Mouse (Mus musculus) liver, postnatal 0 days (tissue): ENCODE measurements around the gene Elmo3. TPM values are rescaled to one million over a fixed set of nuclear protein-coding genes. Genes with fewer than 3 reads are reported as not detected.
"Not testable (repeated sequence)": the region's sequence is repeated elsewhere in the genome, so short reads cannot be mapped to it uniquely, and the experiment has no call there.

Experiments
- ATAC-seq: fragments of 200-750 bp; cut with Nextera tagmentation; 2 replicates; pipeline ENCODE4 v1.8.0; 2017; ENCODE audit warnings: mild to moderate bottlenecking, moderate library complexity
- DNase-seq: peaks from one replicate; pipeline ENCODE4 v3.0.0-alpha.2; 2016
- H3K27ac ChIP-seq: fragments of 300-500 bp; sonication (generic); 2 replicates; pipeline ENCODE4 v1.5.1; 2014; ENCODE audit warnings: antibody characterized with exemption, moderate library complexity, mild to moderate bottlenecking, low read depth
- H3K27me3 ChIP-seq: fragments of 300-500 bp; sonication (generic); 2 replicates; pipeline ENCODE4 v1.6.1; 2014; ENCODE audit warnings: low read length, control low read depth, mixed read lengths; ENCODE audit not compliant: insufficient read depth
- H3K36me3 ChIP-seq: fragments of 300-500 bp; sonication (generic); replicated peaks from 2 replicates; pipeline ENCODE4 v1.6.1; 2014; ENCODE audit warnings: mild to moderate bottlenecking, control low read depth, low read length, moderate library complexity, mixed read lengths; ENCODE audit not compliant: insufficient read depth
- H3K4me1 ChIP-seq: fragments of 300-500 bp; sonication (generic); 2 replicates; pipeline ENCODE4 v1.6.1; 2014; ENCODE audit warnings: antibody characterized with exemption, mild to moderate bottlenecking, control low read depth; ENCODE audit not compliant: insufficient read depth
- H3K4me2 ChIP-seq: fragments of 300-500 bp; sonication (generic); 2 replicates; pipeline ENCODE4 v1.6.1; 2014; ENCODE audit warnings: low read depth, mild to moderate bottlenecking, low read length, moderate library complexity, mixed read lengths
- H3K4me3 ChIP-seq: fragments of 300-500 bp; sonication (generic); 2 replicates; pipeline ENCODE4 v1.5.1; 2014; ENCODE audit warnings: low read depth, low read length
- H3K9ac ChIP-seq: fragments of 300-500 bp; sonication (generic); replicated peaks from 2 replicates; pipeline ENCODE4 v1.6.1; 2014; ENCODE audit warnings: mild to moderate bottlenecking, moderate library complexity
- H3K9me3 ChIP-seq: fragments of 300-500 bp; sonication (generic); 2 replicates; pipeline ENCODE4 v1.6.1; 2016; ENCODE audit warnings: mild to moderate bottlenecking, control low read depth, low read length, mixed read lengths
- CTCF ChIP-seq: sonication (generic); IDR thresholded peaks from 2 replicates; pipeline ENCODE4 v1.5.1; 2016; ENCODE audit warnings: antibody characterized with exemption, low read depth
- EP300 ChIP-seq: IDR thresholded peaks from 2 replicates; pipeline ENCODE4 v1.6.1; 2016; ENCODE audit warnings: antibody characterized with exemption, low read depth, mild to moderate bottlenecking
- WGBS: fragments of 180-500 bp; shearing (Covaris S2); extraction: QIAGEN DNeasy Blood & Tissue Kit; methylation state at CpG from one replicate; pipeline ENCODE4 v1.1.7; 2014; ENCODE audit not compliant: insufficient replicate concordance; 5-methylcytosine and 5-hydroxymethylcytosine counted together
- polyA plus RNA-seq: library from polyadenylated mRNA; unstranded; fragments of >200 nt; fragmentation: Nextera tagmentation; extraction: Ambion mirVana; gene quantifications from 2 replicates; pipeline ENCODE4 v1.2.1, GENCODE M21; 2015

The Elmo3 gene
- polyA plus RNA-seq, 1 experiment from 2014 or later = 7.8 TPM

- Histone ChIP-seq H3K4me3 (no peak overlapping the region), H3K27ac (no peak overlapping the region), H3K4me1 (peaks cover 22% of the 10 kb centered on the region), H3K9me3 (no peaks in the 10 kb centered on the region), H3K9ac (no peak overlapping the region), H3K36me3 (no peaks in the 10 kb centered on the region), H3K27me3 (peaks cover 14% of the 10 kb centered on the region), H3K4me2 (peak overlapping the region; percentile 78)
- 18% methylated on average over 31 of the region's 31 CpGs for WGBS
- peak; percentile 94 for DNase-seq
- TF ChIP-seq EP300 (no peak), CTCF (peak; percentile 98)
- ATAC-seq = peak; percentile 40; the same call in 1 of the 2 replicates
Measured at GRCm38 (mm10) chr8:105290554-105291314, 14.7 kb upstream of the Elmo3 start.

DNA sequence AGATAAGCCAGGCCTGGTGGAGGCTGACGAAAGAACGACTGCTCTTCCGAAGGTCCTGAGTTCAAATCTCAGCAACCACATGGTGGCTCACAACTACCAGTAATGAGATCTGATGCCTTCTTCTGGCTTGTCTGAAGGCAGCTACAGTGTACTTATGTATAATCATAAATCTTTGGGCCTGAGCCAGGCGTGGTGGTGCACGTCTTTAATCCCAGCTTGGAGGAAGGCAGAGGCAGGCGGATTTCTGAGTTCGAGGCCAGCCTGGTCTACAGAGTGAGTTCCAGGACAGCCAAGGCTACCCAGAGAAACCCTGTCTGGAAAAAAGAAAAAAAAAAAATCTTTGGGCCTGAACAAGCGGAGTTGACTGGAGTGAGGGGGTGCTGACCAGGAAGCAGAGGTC is 14.0 kb upstream of the Elmo3 start:
- H3K4me1 ChIP-seq = peaks cover 28% of the 10 kb centered on the region
- not testable (repeated sequence) for H3K4me2 ChIP-seq, H3K4me3 ChIP-seq, H3K36me3 ChIP-seq, DNase-seq, ATAC-seq, H3K27ac ChIP-seq, H3K9me3 ChIP-seq, H3K9ac ChIP-seq
- WGBS = 81% methylated on average over 8 of the region's 8 CpGs
- peaks cover 14% of the 10 kb centered on the region for H3K27me3 ChIP-seq

- TF ChIP-seq CTCF = peak; percentile 32
- H3K9me3 ChIP-seq, H3K27ac ChIP-seq, ATAC-seq, H3K36me3 ChIP-seq, H3K4me3 ChIP-seq, H3K9ac ChIP-seq, DNase-seq, H3K4me2 ChIP-seq: not testable (repeated sequence)
- peaks cover 12% of the 10 kb centered on the region for H3K27me3 ChIP-seq
- WGBS = 70% methylated on average over 3 of the region's 3 CpGs
- H3K4me1 ChIP-seq = peaks cover 33% of the 10 kb centered on the region
Measured at GRCm38 (mm10) chr8:105291802-105292201, 13.6 kb upstream of the Elmo3 start.

DNA sequence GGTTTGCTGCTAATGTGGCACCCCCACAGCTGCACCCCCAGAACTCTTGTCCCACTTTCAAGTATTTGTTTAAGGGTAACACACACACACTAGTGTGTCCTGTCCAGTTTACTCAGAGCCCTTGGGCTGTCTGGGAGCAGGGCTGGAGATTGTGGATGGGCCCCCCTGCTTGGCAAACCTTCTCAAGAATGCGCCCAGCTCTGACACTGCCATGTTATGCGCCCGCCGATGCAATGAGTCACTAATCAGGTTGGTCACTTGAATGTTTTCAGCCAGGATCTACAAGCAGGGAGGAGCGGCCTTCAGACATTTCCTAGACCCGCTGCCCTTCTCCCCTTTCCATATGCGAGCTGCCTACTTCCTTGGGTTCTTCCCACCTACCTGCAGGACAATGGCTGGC is 12.9 kb upstream of the Elmo3 start:
- ATAC-seq (no peak), DNase-seq (no peak)
- 71% methylated on average over 7 of the region's 7 CpGs for WGBS
- no peak overlapping the region for H3K4me2 ChIP-seq
- H3K27ac ChIP-seq = no peak overlapping the region
- H3K36me3 ChIP-seq = no peaks in the 10 kb centered on the region
- peaks cover 36% of the 10 kb centered on the region for H3K4me1 ChIP-seq
- no peak for TF ChIP-seq CTCF
- TF ChIP-seq EP300 = no peak
- peaks cover 11% of the 10 kb centered on the region for H3K27me3 ChIP-seq
- H3K9me3 ChIP-seq = no peaks in the 10 kb centered on the region
- H3K9ac ChIP-seq = no peak overlapping the region
- no peak overlapping the region for H3K4me3 ChIP-seq

DNA sequence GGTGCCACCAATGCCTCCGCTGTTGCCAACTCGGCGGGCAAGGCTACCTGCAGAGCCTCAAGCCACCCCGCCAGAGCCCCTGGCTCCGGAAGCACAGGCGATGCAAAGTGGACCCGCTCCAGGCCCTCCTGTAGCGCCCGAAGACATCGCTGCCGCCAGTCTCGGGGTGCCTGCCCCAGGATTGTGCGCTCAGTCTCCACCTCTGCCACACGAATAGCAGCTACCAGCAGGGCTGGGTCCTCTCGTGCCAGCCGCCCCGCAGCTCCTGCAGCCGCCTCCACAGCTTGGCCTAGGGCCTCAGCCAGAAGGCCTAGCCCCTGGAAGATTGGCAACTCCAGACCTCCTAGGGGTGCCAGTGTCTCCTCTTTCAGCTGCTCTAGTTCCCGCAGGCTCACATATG is 12.0 kb upstream of the Elmo3 start:
- Histone ChIP-seq H3K4me3 (no peak overlapping the region), H3K4me1 (peaks cover 39% of the 10 kb centered on the region), H3K36me3 (no peaks in the 10 kb centered on the region; the same call in 1 of the 2 replicates), H3K27me3 (peaks cover 11% of the 10 kb centered on the region), H3K9ac (no peak overlapping the region), H3K9me3 (no peaks in the 10 kb centered on the region), H3K4me2 (no peak overlapping the region), H3K27ac (no peak overlapping the region)
- no peak for ATAC-seq
- TF ChIP-seq CTCF (no peak), EP300 (no peak)
- WGBS = 67% methylated on average over 19 of the region's 19 CpGs
- DNase-seq = no peak

GRCm38 (mm10) chr8:105294776-105295175 is 10.6 kb upstream of the Elmo3 start:
- no peak for DNase-seq
- Histone ChIP-seq H3K4me1 (peaks cover 41% of the 10 kb centered on the region), H3K36me3 (peaks cover 9% of the 10 kb centered on the region), H3K27me3 (peaks cover 10% of the 10 kb centered on the region), H3K9ac (no peak overlapping the region), H3K4me3 (no peak overlapping the region), H3K27ac (no peak overlapping the region), H3K4me2 (peak overlapping the region; percentile 34), H3K9me3 (no peaks in the 10 kb centered on the region)
- TF ChIP-seq EP300 (no peak), CTCF (no peak)
- no peak for ATAC-seq
- 72% methylated on average over 9 of the region's 9 CpGs for WGBS
